Mouse (Mus musculus): Measurements from ENCODE around the gene Glis2.

Glis2 gene

GRCm38 (mm10) chr16:4583807-4584206 lies 10.7 kb upstream of the Glis2 start:
- no peak for DNase-seq

- no peak for DNase-seq
Measured at GRCm38 (mm10) chr16:4584438-4584837, 10.1 kb upstream of the Glis2 start.

DNA sequence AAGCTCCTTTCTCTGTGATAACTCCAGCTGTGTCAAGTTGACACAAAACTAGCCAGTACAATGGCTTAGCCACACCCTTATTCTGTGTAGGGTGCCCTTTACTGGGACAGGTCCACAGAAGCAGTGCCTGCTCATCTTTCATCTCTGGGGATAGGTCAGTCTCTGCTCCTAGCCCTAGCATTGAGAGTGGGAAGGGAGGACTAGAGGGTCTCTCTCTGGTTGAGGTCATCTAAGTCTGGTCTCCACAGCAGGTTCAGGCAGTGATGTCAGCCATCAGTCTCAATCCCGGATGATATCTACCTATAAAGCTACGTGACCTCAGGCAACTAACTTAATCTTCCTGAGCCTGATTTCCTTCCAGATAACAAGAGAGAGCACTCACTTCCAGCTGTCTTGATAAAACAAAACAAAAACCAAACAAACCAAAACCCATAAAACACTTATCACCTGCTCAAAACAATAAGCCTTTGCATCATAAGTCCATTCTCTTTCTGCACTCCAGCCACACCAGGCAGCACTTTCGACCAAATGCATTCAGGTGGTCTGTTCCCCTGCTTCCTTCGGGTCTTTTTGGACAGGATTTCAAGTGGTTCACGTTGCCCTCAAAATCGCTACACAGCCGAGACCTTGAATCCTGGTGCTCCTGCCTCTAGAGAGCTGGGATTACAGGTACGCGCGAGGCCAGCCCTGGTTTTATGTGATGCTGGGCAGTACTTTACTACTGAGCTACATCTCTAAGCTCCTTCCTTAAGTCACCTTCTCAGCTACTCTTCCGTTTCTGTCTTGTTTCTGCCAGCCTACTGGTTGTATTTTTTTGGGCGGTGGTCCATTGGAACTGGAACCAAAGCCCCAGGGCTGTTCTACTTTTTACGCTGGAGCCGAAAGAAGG lies 8.6 kb upstream of the Glis2 start:
- DNase-seq = no peak

DNA sequence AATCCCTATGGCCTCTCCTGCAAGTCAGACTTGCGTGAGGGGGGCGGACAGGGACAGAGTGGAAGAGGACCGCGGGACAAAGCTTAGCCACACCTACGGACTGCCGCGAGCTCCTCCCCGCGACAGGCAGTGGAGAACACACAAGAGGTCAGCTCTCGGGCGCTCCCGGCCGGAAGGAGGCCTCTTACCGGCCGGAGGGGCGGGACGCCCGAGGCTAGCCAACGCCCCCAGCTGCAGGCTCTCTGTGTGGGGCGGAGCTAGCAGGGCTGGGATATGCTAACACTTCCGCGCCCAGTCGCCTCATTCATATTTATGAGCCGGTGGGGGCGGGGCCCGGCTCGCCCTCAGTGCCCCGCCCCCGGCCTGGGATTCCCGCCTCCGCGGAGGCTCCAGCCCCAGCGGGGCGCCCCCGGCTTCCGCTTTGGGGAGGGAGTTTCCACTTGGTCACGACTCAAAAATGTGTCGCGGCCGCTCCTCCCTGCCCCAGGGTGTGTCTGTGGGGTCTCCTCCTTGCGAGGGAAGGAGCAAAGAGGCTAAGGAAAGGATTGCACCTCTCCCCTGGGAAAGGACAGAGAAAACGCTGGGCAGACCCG lies 7.9 kb upstream of the Glis2 start:
- DNase-seq = peak; percentile 99

DNA sequence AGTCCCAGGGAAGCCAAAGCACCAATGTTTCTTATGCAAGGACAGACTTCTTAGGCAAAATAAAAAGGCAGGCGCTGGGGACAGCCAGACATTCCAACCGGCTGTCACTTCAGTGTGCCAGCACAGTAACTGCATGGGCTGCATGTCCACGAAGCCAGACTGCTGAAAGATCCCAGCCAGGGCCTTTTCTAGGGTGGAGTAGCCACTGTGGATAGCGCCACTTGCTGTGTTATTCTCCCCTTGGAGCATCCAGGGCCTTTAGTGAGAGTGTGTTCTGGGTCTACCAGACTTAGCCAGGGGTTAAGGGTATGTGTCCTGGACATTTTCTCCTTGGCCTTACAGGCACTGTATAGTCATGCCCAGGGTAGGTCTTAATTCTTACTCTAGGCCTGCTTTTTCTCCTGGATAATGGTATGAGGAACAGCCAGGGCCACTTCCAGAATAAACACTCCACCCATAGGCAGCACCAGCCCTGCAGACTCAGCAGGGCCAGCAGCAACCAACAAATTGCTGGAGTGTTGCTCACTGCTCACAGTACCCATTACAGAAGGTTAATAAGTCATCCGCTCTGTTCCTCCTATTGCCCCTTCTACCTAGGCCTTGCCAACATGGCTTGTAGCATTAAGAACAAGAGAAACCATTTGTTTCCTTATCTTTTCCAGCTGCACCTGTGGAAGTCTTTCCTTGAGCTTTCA lies 6.8 kb upstream of the Glis2 start:
- DNase-seq = peak; percentile 82

DNA sequence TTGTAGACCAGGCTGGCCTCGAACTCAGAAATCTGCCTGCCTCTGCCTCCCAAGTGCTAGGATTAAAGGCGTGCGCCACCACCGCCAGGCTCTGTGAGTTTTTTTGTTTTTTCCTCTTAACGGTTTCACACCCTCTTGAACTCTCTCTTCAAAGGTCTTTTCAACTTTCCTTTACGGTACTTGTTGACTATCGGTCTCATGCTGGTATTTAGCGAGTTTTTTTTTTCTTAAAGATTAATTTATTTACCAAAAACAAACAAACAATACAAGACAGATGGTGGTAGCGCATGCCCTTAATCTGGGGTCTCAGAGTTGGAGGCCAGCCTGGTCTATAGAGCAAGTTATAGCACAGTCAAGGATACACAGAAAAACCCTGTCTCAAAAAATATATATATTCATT lies 4.3 kb upstream of the Glis2 start:
- no peak for DNase-seq

DNA sequence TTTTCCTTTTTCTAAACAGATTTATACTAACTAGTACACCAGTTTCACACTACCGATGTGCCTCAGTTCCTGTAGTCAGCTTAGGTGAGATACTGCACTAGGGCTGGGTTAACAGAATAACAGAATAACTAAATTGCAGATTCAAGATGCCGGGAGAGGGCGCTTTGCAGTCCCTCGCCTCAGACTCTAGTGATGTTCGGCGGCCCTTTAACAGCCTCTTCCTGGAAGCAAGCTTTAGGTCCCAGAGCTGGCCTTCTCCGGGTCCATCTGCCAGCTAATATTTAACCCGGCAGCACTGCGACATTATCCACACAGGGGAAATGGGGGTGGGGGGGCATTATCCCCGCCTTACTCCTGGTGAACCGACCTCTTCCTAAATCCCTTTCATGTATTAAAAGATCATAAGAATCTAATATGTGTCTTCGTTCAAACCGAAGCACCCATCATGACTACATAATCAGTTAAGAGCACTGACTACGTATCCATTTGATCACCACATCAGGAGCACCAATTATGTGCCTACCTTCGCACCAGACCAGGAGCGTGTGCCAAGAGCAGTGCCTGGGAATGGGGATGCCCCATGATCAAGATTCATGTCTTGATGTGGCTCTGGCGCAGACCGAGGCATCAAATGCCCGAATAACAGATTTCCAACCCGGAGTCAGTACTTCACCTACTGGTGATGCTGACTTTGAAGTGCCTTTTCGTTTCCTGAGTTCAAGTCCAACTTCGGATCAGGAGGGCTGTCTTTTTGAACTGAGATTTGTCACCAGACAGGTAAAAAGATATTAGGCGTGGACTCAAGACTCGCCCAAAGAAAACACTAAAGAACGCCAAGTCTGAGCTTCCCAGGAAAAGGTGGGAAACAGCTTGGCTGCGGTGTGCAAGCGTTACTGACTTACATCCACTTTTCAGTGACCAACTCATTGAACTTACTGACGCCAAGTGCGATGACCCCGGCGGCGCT lies 1.3 kb upstream of the Glis2 start:
- peak; percentile 87 for DNase-seq

- no peak for DNase-seq
Measured at GRCm38 (mm10) chr16:4594814-4595526, 457 bp downstream of the Glis2 start.

GRCm38 (mm10) chr16:4595527-4595963 lies 1.0 kb downstream of the Glis2 start:
- peak; percentile 87 for DNase-seq

DNA sequence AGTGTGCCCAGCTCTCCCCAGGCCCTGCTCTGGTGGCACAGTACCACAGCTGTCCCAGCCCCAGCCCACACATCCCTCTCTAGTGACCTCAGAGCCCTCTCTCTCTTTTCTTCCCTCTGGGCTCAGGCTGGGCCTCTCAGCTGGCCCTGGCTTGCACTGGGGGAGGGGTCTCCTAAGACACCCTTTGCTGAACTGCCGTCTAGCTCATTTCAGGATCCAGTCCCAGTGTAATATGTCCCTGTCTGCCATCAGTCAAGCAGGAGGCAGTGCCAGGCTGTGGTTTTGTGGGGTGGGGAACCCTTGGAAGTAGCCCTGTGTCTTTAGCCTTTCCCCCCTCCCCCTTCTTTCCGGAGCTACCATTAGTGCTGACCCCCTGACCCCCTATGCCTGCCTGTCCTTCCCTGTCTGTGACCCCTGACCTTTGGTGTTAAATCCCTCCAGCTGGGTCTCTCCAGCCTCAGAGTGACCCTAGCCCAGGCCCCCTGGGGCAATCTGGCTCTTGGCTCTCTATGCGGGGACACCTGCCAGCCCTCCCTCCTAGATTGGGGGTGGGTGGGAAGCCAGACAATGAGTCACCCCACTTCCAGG lies 1.7 kb downstream of the Glis2 start:
- peak; percentile 35 for DNase-seq

- DNase-seq = no peak
Measured at GRCm38 (mm10) chr16:4596836-4597235, 2.3 kb downstream of the Glis2 start.

- DNase-seq = peak; percentile 15
Measured at GRCm38 (mm10) chr16:4597296-4597695, 2.8 kb downstream of the Glis2 start.

DNA sequence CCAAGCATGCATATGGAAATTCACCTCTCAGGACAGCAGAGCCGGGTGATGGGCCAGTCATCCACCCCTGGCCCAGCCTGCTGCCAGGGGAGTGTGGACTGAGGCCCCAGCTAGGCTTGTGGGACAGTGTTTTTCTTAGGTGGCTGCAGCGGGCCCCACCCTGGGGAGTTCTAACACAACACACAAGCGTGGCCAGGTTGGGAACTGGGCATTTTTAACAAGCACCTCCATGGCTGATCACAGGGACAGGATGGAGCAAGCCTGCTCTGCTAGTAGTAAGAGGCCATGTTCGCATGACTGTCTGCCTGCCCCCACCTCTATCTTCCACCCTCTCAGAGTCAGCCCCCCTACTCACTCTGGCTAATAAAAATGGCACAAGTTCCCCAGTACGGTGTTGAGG lies 3.5 kb downstream of the Glis2 start:
- DNase-seq = peak; percentile 10

DNA sequence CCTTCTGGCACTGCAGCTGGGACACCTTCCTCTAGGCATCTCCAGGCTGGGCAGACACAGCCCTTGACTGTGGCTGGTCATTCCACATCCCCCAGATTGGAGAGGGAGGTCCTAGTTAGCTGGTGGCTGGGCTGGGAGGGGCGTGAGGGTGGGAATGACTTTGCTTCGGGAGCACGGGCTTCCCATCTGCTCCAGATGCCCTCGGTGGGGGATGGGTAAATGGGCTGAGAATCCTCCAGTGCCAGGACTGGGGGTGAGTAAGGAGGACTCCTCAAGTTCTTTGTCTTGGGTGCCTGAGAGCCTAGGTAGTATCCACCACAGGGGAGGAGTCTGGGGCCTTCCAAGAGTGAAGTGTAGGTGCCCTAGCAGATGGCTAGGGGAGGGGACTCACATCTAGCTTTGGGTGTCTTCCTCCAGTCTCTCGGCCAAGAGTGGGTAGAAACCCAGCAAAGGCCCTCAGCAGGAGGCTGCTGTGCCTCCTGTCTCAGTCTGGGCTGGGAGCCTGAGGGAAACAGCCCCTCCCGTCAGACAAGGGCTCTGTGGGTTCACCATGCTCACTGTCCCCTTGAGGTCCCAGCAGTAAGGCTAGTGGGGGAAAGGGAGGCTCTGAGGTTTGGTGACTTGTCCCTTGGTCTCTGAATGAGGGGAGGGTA lies 4.5 kb downstream of the Glis2 start:
- peak; percentile 22 for DNase-seq

GRCm38 (mm10) chr16:4599616-4600015 lies 5.1 kb downstream of the Glis2 start:
- no peak for DNase-seq

DNA sequence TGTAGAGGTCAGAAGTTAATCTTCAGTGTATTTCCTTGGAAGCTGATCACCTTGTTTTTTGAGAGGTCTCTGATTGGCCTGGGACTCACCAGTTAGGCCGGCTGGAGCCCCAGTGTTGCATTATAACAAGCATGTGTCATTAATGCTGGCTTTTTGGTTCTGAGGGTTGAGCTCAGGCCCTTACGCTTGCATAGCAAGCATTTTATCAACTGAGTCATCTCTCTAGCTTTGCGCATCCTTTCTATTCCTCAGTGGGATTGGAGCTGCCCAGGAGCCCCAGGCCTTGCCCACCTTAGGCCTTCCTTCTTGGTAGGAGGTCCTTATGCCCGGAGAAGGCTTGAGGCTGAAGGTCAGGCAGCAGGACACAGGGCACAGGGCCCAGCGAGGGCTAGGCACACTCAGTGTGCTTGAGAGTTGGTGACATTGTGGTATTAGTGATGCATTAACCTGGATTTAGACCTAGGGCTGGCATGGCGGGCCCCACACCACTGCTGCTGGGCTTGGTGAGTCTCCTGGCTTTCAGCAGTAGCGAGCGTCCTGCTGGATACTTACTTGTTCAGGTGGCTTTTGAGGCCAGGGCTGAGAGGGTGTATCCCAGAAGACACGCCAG lies 6.3 kb downstream of the Glis2 start:
- peak; percentile 93 for DNase-seq

- peak; percentile 96 for DNase-seq
Measured at GRCm38 (mm10) chr16:4602189-4602588, 7.7 kb downstream of the Glis2 start.

GRCm38 (mm10) chr16:4602766-4603452 lies 8.4 kb downstream of the Glis2 start:
- peak; percentile 93 for DNase-seq

DNA sequence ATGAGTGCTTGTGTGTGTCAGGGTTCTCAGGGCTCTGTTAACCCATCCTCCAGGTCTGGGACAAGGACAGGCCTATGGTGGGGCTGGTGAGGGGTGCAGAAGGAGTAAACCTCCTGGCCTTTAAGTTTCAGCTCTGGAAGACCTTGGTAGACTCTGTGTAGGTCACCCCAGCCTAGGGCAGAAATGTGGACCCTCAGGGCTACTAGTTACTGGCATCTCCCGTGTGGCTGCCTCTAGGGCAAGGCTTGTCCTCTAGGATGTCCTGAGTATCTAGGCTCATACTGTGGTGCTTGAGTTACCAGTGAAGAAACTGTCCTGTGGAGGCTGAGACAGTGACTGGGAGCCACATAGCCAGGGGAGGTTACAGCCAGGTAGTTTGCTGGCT lies 8.9 kb downstream of the Glis2 start:
- DNase-seq = no peak

- peak; percentile 72 for DNase-seq
Measured at GRCm38 (mm10) chr16:4604293-4604837, 9.9 kb downstream of the Glis2 start.

Data from kidney, adult 11 months (tissue).